Mouse (Mus musculus): Measurements from ENCODE around the gene Pgpep1. TPM values are rescaled to one million over a fixed set of nuclear protein-coding genes. Genes with fewer than 3 reads are reported as not detected.
A peak's percentile ranks its signal among the peaks of the same experiment; 100 is the strongest.

The Pgpep1 gene
- polyA plus RNA-seq (2015; fragmentation: Nextera tagmentation; extraction: Ambion mirVana) = 68.2 and 71.1 TPM in 2 replicates

- Histone ChIP-seq H3K27ac (peak within 1 kb of the TSS; percentile 67), H3K9me3 (no peaks in the 10 kb centered on the region), H3K27me3 (no peaks in the 10 kb centered on the region), H3K4me1 (peaks cover 28% of the 10 kb centered on the region), H3K36me3 (peaks cover 23% of the 10 kb centered on the region), H3K4me2 (replicated peaks) (peak within 1 kb of the TSS; percentile 90), H3K9ac (peak within 1 kb of the TSS; percentile 84), H3K4me3 (peak within 1 kb of the TSS; percentile 82)
- peak; percentile 58 for ATAC-seq (ENCODE audit: low FRiP score, low read depth)
- 3% methylated on average over 14 of the region's 14 CpGs for WGBS
Observed at GRCm38 (mm10) chr8:70660273-70660725, at the start of gene Pgpep1. TSS of gene Pgpep1 (minus strand) at chr8:70660388.

- WGBS = 90% methylated on average over 9 of the region's 9 CpGs
Observed at GRCm38 (mm10) chr8:70709794-70710193, 49.6 kb upstream of the Pgpep1 start.

GRCm38 (mm10) chr8:70708281-70708680 is 48.1 kb upstream of the Pgpep1 start:
- ATAC-seq (ENCODE audit: low FRiP score, low read depth) = no peak
- WGBS = 89% methylated on average over 14 of the region's 14 CpGs
- Histone ChIP-seq H3K9me3 (no peaks in the 10 kb centered on the region), H3K4me3 (no peak overlapping the region), H3K27ac (no peak overlapping the region), H3K4me2 (replicated peaks) (no peak overlapping the region), H3K9ac (no peak overlapping the region), H3K4me1 (no peaks in the 10 kb centered on the region), H3K27me3 (no peaks in the 10 kb centered on the region), H3K36me3 (peaks cover 3% of the 10 kb centered on the region; the same call in 1 of the 2 replicates)

More at GRCm38 (mm10) chr8:70709794-70710193, 49.6 kb upstream of the Pgpep1 start:
- no peaks in the 10 kb centered on the region for H3K36me3 ChIP-seq
- H3K4me2 ChIP-seq (replicated peaks) = no peak overlapping the region
- ATAC-seq (ENCODE audit: low FRiP score, low read depth) = no peak
- H3K27me3 ChIP-seq = no peaks in the 10 kb centered on the region
- no peak overlapping the region for H3K4me3 ChIP-seq
- no peaks in the 10 kb centered on the region for H3K9me3 ChIP-seq
- H3K27ac ChIP-seq = no peak overlapping the region
- H3K4me1 ChIP-seq = no peaks in the 10 kb centered on the region
- no peak overlapping the region for H3K9ac ChIP-seq

- Histone ChIP-seq H3K9me3 (no peaks in the 10 kb centered on the region), H3K27ac (no peak within 1 kb of the TSS), H3K4me2 (replicated peaks) (peak within 1 kb of the TSS; percentile 75), H3K27me3 (no peaks in the 10 kb centered on the region), H3K9ac (no peak within 1 kb of the TSS), H3K4me1 (peaks cover 22% of the 10 kb centered on the region), H3K4me3 (no peak within 1 kb of the TSS), H3K36me3 (peaks cover 15% of the 10 kb centered on the region; the same call in 1 of the 2 replicates)
- 88% methylated on average over 3 of the region's 3 CpGs for WGBS
- no peak for ATAC-seq (ENCODE audit: low FRiP score, low read depth)
Observed at GRCm38 (mm10) chr8:70703287-70703686, 43.1 kb upstream of the Pgpep1 start, which contains the start of gene Iqcn. TSS of gene Iqcn (plus strand) at chr8:70703457.

- WGBS = 77% methylated on average over 3 of the region's 3 CpGs
- Histone ChIP-seq H3K9me3 (no peaks in the 10 kb centered on the region), H3K4me3 (no peak overlapping the region), H3K36me3 (peaks cover 15% of the 10 kb centered on the region; the same call in 1 of the 2 replicates), H3K4me1 (peaks cover 26% of the 10 kb centered on the region), H3K4me2 (replicated peaks) (no peak overlapping the region), H3K27ac (no peak overlapping the region), H3K9ac (no peak overlapping the region), H3K27me3 (no peaks in the 10 kb centered on the region)
- ATAC-seq (ENCODE audit: low FRiP score, low read depth) = no peak
Observed at GRCm38 (mm10) chr8:70702842-70703182, 42.6 kb upstream of the Pgpep1 start.

GRCm38 (mm10) chr8:70701982-70702841 is 42.0 kb upstream of the Pgpep1 start:
- peaks cover 32% of the 10 kb centered on the region for H3K4me1 ChIP-seq
- peak overlapping the region; percentile 75 for H3K4me2 ChIP-seq (replicated peaks)
- peaks cover 15% of the 10 kb centered on the region; the same call in 1 of the 2 replicates for H3K36me3 ChIP-seq
- no peaks in the 10 kb centered on the region for H3K27me3 ChIP-seq
- no peaks in the 10 kb centered on the region for H3K9me3 ChIP-seq
- 91% methylated on average over 2 of the region's 2 CpGs for WGBS
- peak overlapping the region; percentile 97 for H3K4me3 ChIP-seq
- no peak overlapping the region for H3K27ac ChIP-seq
- no peak for ATAC-seq (ENCODE audit: low FRiP score, low read depth)
- no peak overlapping the region; the same call in 1 of the 2 replicates for H3K9ac ChIP-seq

GRCm38 (mm10) chr8:70701048-70701981 is 41.1 kb upstream of the Pgpep1 start:
- peak overlapping the region; percentile 100 for H3K9ac ChIP-seq
- peaks cover 41% of the 10 kb centered on the region for H3K4me1 ChIP-seq
- H3K9me3 ChIP-seq = no peaks in the 10 kb centered on the region
- peak overlapping the region; percentile 79 for H3K27ac ChIP-seq
- H3K27me3 ChIP-seq = no peaks in the 10 kb centered on the region
- 54% methylated on average over 10 of the region's 10 CpGs for WGBS
- peak overlapping the region; percentile 97 for H3K4me3 ChIP-seq
- no peak for ATAC-seq (ENCODE audit: low FRiP score, low read depth)
- H3K4me2 ChIP-seq (replicated peaks) = peak overlapping the region; percentile 75
- H3K36me3 ChIP-seq = peaks cover 15% of the 10 kb centered on the region; the same call in 1 of the 2 replicates

GRCm38 (mm10) chr8:70700555-70700922 is 40.4 kb upstream of the Pgpep1 start:
- H3K9ac ChIP-seq = peak overlapping the region; percentile 100
- H3K27ac ChIP-seq = peak overlapping the region; percentile 98
- no peaks in the 10 kb centered on the region for H3K27me3 ChIP-seq
- peaks cover 15% of the 10 kb centered on the region; the same call in 1 of the 2 replicates for H3K36me3 ChIP-seq
- peak overlapping the region; percentile 97 for H3K4me3 ChIP-seq
- H3K9me3 ChIP-seq = no peaks in the 10 kb centered on the region
- under 1% methylated on average over 20 of the region's 20 CpGs for WGBS
- peaks cover 49% of the 10 kb centered on the region for H3K4me1 ChIP-seq
- H3K4me2 ChIP-seq (replicated peaks) = peak overlapping the region; percentile 75
- no peak for ATAC-seq (ENCODE audit: low FRiP score, low read depth)

- peak overlapping the region; percentile 100 for H3K9ac ChIP-seq
- H3K4me2 ChIP-seq (replicated peaks) = peak overlapping the region; percentile 75
- peak overlapping the region; percentile 97 for H3K4me3 ChIP-seq
- WGBS = under 1% methylated on average over 53 of the region's 59 CpGs
- H3K9me3 ChIP-seq = no peaks in the 10 kb centered on the region
- no peak for ATAC-seq (ENCODE audit: low FRiP score, low read depth)
- no peaks in the 10 kb centered on the region for H3K27me3 ChIP-seq
- peaks cover 15% of the 10 kb centered on the region; the same call in 1 of the 2 replicates for H3K36me3 ChIP-seq
- H3K27ac ChIP-seq = peak overlapping the region; percentile 98
- H3K4me1 ChIP-seq = peaks cover 55% of the 10 kb centered on the region
Observed at GRCm38 (mm10) chr8:70699834-70700554, 39.8 kb upstream of the Pgpep1 start.

GRCm38 (mm10) chr8:70699116-70699833 is 39.1 kb upstream of the Pgpep1 start:
- H3K4me3 ChIP-seq = peak overlapping the region; percentile 97
- no peaks in the 10 kb centered on the region for H3K9me3 ChIP-seq
- H3K36me3 ChIP-seq = peaks cover 15% of the 10 kb centered on the region; the same call in 1 of the 2 replicates
- WGBS = under 1% methylated on average over 88 of the region's 89 CpGs
- no peaks in the 10 kb centered on the region for H3K27me3 ChIP-seq
- H3K27ac ChIP-seq = peak overlapping the region; percentile 98
- peaks cover 60% of the 10 kb centered on the region for H3K4me1 ChIP-seq
- H3K4me2 ChIP-seq (replicated peaks) = peak overlapping the region; percentile 75
- peak overlapping the region; percentile 100 for H3K9ac ChIP-seq
- ATAC-seq (ENCODE audit: low FRiP score, low read depth) = no peak; the same call in 1 of the 2 replicates
